Mouse (Mus musculus): ENCODE measurements at regions not wholly inside any gene's neighbourhood (a gene's known extent, or its start where the extent isn't known, plus 50 kb on each side); places are given as distances from the start of the nearest gene placed in this dataset.

DNA sequence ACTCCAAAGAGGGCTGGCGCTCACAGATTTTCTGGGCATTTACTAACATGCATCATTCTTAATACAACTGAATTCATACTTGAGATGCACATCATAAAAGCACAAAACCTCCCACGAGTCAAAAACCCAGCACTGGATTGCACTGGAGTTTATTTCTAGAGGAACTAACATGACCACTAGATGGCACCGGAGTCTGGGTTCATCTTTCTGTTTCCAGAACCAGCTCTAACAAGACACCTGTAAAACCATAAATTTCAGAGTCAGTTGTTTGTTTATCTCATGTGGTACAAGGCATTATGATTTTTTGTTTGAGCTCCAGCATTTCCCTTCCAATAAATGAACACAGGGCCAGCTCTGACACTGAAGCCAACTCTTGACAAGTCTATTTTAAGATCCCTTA, 179.2 kb downstream of the Tmem26 start:
- no peak for TF ChIP-seq CTCF (IDR thresholded peaks at IDR 0.05; ENCODE audit: control insufficient read depth, insufficient read depth, insufficient replicate concordance, low read depth, low read length)
- no peak for TF ChIP-seq POLR2A (IDR thresholded peaks at IDR 0.05; ENCODE audit: control insufficient read depth, low read depth, low read length)
